Mouse (Mus musculus) layer of hippocampus, postnatal 36 days (tissue): ENCODE results near the gene Zfp775. TPM values are rescaled to one million over a fixed set of nuclear protein-coding genes. Genes with fewer than 3 reads are reported as not detected.

Experiments
- total RNA-seq, 2 experiments: library from RNA; stranded (reverse); gene quantifications; 2 replicates each; pipeline ENCODE4 v1.2.3; 2021

The Zfp775 gene
- total RNA-seq, 2 experiments from 2014 or later = 6.3 to 7.7 TPM

Other genes starting within 250 kb of the Zfp775 start
- gene Krba1, start 206.5 kb upstream of the Zfp775 start, total RNA-seq = 10 to 100 TPM; 35.1 to 47.4 TPM
- gene Zfp467, start 156.2 kb upstream of the Zfp775 start, total RNA-seq = 10 to 100 TPM; 21.4 to 22.8 TPM
- 1 to 10 TPM; 1.4 to 2.8 TPM for gene Sspo, start 153.8 kb upstream of the Zfp775 start, total RNA-seq
- 100 to 1,000 TPM; 424 to 471 TPM for gene Atp6v0e2, start 64.4 kb upstream of the Zfp775 start, total RNA-seq
- 10 to 100 TPM; 29.4 to 35.0 TPM for gene Lrrc61, start 47.3 kb upstream of the Zfp775 start, total RNA-seq
- 10 to 100 TPM; 12.0 to 13.5 TPM for gene Rarres2, start 29.3 kb upstream of the Zfp775 start, total RNA-seq
- gene Gm45021, start 12.5 kb upstream of the Zfp775 start, total RNA-seq = not detected
- 10 to 100 TPM; 43.6 to 47.5 TPM for gene Repin1, start 8.2 kb upstream of the Zfp775 start, total RNA-seq
- not detected for gene Gm44965, start 8.1 kb upstream of the Zfp775 start, total RNA-seq
- 10 to 100 TPM; 13.4 to 14.5 TPM for gene AI854703, start 24.7 kb downstream of the Zfp775 start, total RNA-seq
- 1 to 10 TPM in 1 of 2 experiments, under 1 TPM in 1; 0.52 to 1.1 TPM for gene Gimap8, start 45.2 kb downstream of the Zfp775 start, total RNA-seq
- under 1 TPM; 0.28 to 0.57 TPM for gene Gimap9, start 74.1 kb downstream of the Zfp775 start, total RNA-seq
- gene Gimap4, start 82.5 kb downstream of the Zfp775 start, total RNA-seq = under 1 TPM; 0.17 to 0.33 TPM
- gene Gimap6, start 106.2 kb downstream of the Zfp775 start, total RNA-seq = 1 to 10 TPM; 5.7 to 7.3 TPM
- not detected for gene Gm28053, start 116.5 kb downstream of the Zfp775 start, total RNA-seq
- not detected for gene Gimap7, start 116.6 kb downstream of the Zfp775 start, total RNA-seq
- gene Gimap1, start 137.0 kb downstream of the Zfp775 start, total RNA-seq = 1 to 10 TPM; 2.4 to 2.5 TPM
- 1 to 10 TPM; 1.0 to 1.7 TPM for gene Gimap5, start 144.1 kb downstream of the Zfp775 start, total RNA-seq
- not detected for gene Gimap3, start 168.8 kb downstream of the Zfp775 start, total RNA-seq
- gene Tmem176a, start 238.9 kb downstream of the Zfp775 start, total RNA-seq = 10 to 100 TPM; 24.3 to 24.9 TPM
- gene Tmem176b, start 239.4 kb downstream of the Zfp775 start, total RNA-seq = 10 to 100 TPM; 50.4 to 51.6 TPM